Mouse (Mus musculus): ENCODE results near the gene B4galnt1. TPM values are rescaled to one million over a fixed set of nuclear protein-coding genes. Genes with fewer than 3 reads are reported as not detected.
"Not testable (repeated sequence)": the region's sequence is repeated elsewhere in the genome, so short reads cannot be mapped to it uniquely, and the experiment has no call there.

B4galnt1 gene
- polyA plus RNA-seq, 1 experiment: 83.6 TPM

DNA sequence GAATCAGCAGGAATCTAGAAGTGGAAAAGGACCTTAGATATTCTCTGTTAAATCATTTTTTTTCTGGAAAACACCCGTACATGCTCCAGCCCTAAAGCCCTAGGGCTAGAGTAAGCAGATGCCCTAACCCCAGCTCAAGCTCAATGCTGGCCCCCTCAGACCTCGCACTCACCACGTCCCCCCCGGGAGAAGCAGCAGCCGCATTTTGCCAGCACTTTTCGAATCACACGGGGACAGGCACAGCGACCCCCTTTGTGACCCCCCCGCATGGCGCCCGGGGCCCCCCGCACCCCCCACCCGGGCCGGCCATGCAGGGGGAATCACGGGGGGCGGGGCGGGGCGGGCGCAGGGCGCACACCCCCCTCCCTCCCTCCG, 23.0 kb downstream of the B4galnt1 start:
- TF ChIP-seq CTCF (IDR thresholded peaks at IDR 0.05; ENCODE audit: borderline replicate concordance, insufficient read depth, low read depth, low read length) (no peak), POLR2A (IDR thresholded peaks at IDR 0.05; ENCODE audit: borderline replicate concordance, insufficient read depth, low read length) (no peak)
- peak in 1 of 2 experiments; percentile 20 for DNase-seq
- H3K4me1 ChIP-seq (ENCODE audit: control insufficient read depth, insufficient read depth, low read length): no peaks in the 10 kb centered on the region
- no peaks in the 10 kb centered on the region for H3K27me3 ChIP-seq (ENCODE audit: control insufficient read depth, insufficient read depth, low read length)
- H3K27ac ChIP-seq (ENCODE audit: insufficient read depth, low read length): no peak overlapping the region
- peak overlapping the region; percentile 86 for H3K4me3 ChIP-seq (replicated peaks; ENCODE audit: insufficient read depth, low read depth, low read length)
- WGBS: 2% methylated on average over 21 of the region's 21 CpGs

GRCm38 (mm10) chr10:127188465-127189115, 23.6 kb downstream of the B4galnt1 start:
- WGBS: under 1% methylated on average over 46 of the region's 46 CpGs
- H3K27me3 ChIP-seq (ENCODE audit: control insufficient read depth, insufficient read depth, low read length): no peaks in the 10 kb centered on the region
- no peak overlapping the region for H3K27ac ChIP-seq (ENCODE audit: insufficient read depth, low read length)
- peak overlapping the region; percentile 86 for H3K4me3 ChIP-seq (replicated peaks; ENCODE audit: insufficient read depth, low read depth, low read length)
- no peaks in the 10 kb centered on the region for H3K4me1 ChIP-seq (ENCODE audit: control insufficient read depth, insufficient read depth, low read length)
- TF ChIP-seq POLR2A (IDR thresholded peaks at IDR 0.05; ENCODE audit: borderline replicate concordance, insufficient read depth, low read length): peak; percentile 49; the same call in 1 of the 2 replicates
- no peak for TF ChIP-seq CTCF (IDR thresholded peaks at IDR 0.05; ENCODE audit: borderline replicate concordance, insufficient read depth, low read depth, low read length)
- peak; percentile 74 to 77 for DNase-seq

DNA sequence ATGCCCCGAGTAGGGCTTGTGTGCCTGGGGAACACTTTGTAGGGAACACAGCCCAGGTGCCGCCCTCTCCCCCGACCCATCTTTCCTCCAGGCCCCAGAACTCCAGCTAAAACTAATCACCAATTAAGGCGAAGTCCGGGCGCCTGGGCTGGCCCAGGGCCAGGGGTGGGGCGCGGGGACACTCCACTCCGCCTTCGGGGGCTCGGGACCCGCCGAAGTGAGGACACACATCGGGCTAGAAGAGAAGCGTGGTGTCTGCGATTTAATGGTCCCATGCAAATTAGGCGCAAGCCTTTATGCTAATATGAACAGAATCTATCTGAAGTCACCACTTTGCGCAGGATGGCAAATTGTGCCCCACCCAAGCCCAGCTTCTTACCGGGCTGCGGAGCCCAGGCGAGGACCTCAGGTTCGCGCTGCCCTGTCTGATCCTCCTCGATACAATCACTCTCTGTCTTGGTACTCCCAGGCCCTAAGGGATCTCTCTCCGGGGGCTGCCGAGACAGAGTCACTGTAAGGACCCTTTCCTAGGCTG, 24.2 kb downstream of the B4galnt1 start:
- Histone ChIP-seq H3K4me3 (replicated peaks; ENCODE audit: insufficient read depth, low read depth, low read length) (peak overlapping the region; percentile 86), H3K27ac (ENCODE audit: insufficient read depth, low read length) (no peak overlapping the region), H3K27me3 (ENCODE audit: control insufficient read depth, insufficient read depth, low read length) (no peaks in the 10 kb centered on the region), H3K4me1 (ENCODE audit: control insufficient read depth, insufficient read depth, low read length) (no peaks in the 10 kb centered on the region)
- DNase-seq: peak in 1 of 2 experiments; percentile 57
- WGBS: 1% methylated on average over 26 of the region's 26 CpGs
- TF ChIP-seq POLR2A (IDR thresholded peaks at IDR 0.05; ENCODE audit: borderline replicate concordance, insufficient read depth, low read length): no peak
- TF ChIP-seq CTCF (IDR thresholded peaks at IDR 0.05; ENCODE audit: borderline replicate concordance, insufficient read depth, low read depth, low read length): no peak

DNA sequence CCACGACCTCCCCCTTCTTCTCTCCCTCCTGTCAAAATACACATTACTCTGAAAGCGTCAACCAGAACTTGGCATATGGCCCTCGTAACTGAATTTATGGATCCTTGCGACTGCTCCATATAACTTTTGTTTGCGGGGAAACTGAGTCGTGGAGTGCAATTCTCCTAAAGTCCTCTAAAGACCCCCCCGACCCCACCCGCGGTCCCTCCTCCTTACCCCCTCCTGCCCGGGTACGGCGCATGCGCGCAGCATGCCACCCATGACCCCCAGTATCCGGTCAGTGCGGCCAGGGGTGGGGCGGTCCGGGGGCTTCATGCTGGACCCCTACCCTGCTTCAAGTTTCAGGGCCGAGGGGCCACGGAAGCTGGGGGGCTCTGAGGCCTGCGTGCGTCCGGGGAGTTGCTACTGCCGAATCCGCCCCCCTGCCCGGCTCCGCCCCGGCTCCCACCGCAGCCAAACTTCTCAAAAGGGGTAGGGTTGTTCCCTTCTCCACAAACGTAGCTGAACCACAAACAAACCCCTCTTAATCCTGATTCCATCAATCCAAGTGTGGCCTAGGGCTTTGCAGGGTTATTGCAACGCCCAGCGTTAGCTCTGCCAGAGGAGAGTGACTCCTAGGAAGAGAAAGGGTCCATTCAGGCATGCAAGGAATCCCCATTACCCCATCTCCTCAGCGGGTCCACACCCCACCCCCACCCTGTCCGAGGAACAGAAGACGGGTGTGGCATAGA, 24.8 kb downstream of the B4galnt1 start, which contains the start of gene Arhgef25:
Gene Arhgef25 (minus strand): TSS at position 433 of the 731 bp plus-strand sequence.
- H3K4me3 ChIP-seq (replicated peaks; ENCODE audit: insufficient read depth, low read depth, low read length): peak within 1 kb of the TSS; percentile 86
- H3K27me3 ChIP-seq (ENCODE audit: control insufficient read depth, insufficient read depth, low read length): no peaks in the 10 kb centered on the region
- H3K4me1 ChIP-seq (ENCODE audit: control insufficient read depth, insufficient read depth, low read length): no peaks in the 10 kb centered on the region
- H3K27ac ChIP-seq (ENCODE audit: insufficient read depth, low read length): no peak within 1 kb of the TSS
- peak in 1 of 2 experiments; percentile 38 for DNase-seq
- WGBS: 15% methylated on average over 35 of the region's 35 CpGs
- TF ChIP-seq POLR2A (IDR thresholded peaks at IDR 0.05; ENCODE audit: borderline replicate concordance, insufficient read depth, low read length) (no peak), CTCF (IDR thresholded peaks at IDR 0.05; ENCODE audit: borderline replicate concordance, insufficient read depth, low read depth, low read length) (no peak)

- H3K27me3 ChIP-seq (ENCODE audit: control insufficient read depth, insufficient read depth, low read length): no peaks in the 10 kb centered on the region
- H3K27ac ChIP-seq (ENCODE audit: insufficient read depth, low read length): no peak overlapping the region
- peak in 1 of 2 experiments; percentile 14 for DNase-seq
Measured at GRCm38 (mm10) chr10:127190398-127191190, 25.6 kb downstream of the B4galnt1 start.

DNA sequence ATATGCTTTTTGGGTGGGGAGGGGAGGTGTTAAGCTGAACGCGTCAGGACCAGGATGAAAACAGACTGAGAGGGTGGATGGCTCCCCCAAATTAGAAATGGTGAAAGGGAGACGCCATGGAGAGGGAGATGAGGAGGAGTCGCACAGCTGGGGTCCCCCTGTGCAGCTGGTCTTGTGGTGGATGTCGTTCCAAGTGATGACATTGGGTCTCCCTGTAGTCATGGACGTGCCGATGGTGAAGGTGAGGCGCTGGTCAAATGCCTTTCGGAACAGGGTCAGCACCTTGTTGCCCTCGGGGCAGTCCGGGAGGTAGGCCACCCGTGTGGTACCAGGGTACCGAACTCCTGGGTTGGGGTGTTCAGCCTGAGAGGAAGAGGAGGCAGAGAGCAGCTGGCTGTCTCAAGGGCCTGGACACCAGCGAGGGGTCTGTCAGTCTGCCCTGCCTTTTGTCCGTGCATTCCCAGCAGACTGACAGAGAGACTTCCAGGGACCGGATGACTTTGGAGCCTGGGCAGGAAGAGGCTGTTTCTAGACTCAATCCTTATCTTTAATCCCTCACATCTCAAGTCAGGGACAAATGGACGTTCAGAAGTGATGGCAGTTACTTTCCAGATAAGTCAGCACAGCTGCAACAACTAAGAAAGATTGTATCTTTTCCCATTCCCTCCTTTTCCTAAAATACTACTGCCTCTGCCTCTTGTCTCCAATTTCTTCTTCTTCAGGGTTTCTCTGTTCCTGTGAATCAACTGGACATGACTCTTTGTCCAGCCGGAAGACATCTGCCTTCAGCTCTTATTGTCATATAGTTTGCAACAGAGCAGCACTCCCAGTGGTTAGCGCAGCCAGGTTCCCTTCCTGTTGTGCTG, 26.4 kb downstream of the B4galnt1 start:
- H3K27me3 ChIP-seq (ENCODE audit: control insufficient read depth, insufficient read depth, low read length): no peaks in the 10 kb centered on the region
- DNase-seq: peak in 1 of 2 experiments; percentile 7
- no peak overlapping the region for H3K27ac ChIP-seq (ENCODE audit: insufficient read depth, low read length)
- 71% methylated on average over 19 of the region's 19 CpGs for WGBS
- TF ChIP-seq POLR2A (IDR thresholded peaks at IDR 0.05; ENCODE audit: borderline replicate concordance, insufficient read depth, low read length) (no peak), CTCF (IDR thresholded peaks at IDR 0.05; ENCODE audit: borderline replicate concordance, insufficient read depth, low read depth, low read length) (no peak)
- H3K4me1 ChIP-seq (ENCODE audit: control insufficient read depth, insufficient read depth, low read length): peaks cover 3% of the 10 kb centered on the region
- no peak overlapping the region for H3K4me3 ChIP-seq (replicated peaks; ENCODE audit: insufficient read depth, low read depth, low read length)

More at GRCm38 (mm10) chr10:127190398-127191190, 25.6 kb downstream of the B4galnt1 start:
- 54% methylated on average over 14 of the region's 14 CpGs for WGBS
- H3K4me3 ChIP-seq (replicated peaks; ENCODE audit: insufficient read depth, low read depth, low read length): no peak overlapping the region
- no peaks in the 10 kb centered on the region for H3K4me1 ChIP-seq (ENCODE audit: control insufficient read depth, insufficient read depth, low read length)
- TF ChIP-seq CTCF (IDR thresholded peaks at IDR 0.05; ENCODE audit: borderline replicate concordance, insufficient read depth, low read depth, low read length): no peak
- no peak for TF ChIP-seq POLR2A (IDR thresholded peaks at IDR 0.05; ENCODE audit: borderline replicate concordance, insufficient read depth, low read length)

GRCm38 (mm10) chr10:127192057-127192328, 27.0 kb downstream of the B4galnt1 start:
- H3K4me3 ChIP-seq (replicated peaks; ENCODE audit: insufficient read depth, low read depth, low read length); H3K27ac ChIP-seq (ENCODE audit: insufficient read depth, low read length); DNase-seq; H3K27me3 ChIP-seq (ENCODE audit: control insufficient read depth, insufficient read depth, low read length); H3K4me1 ChIP-seq (ENCODE audit: control insufficient read depth, insufficient read depth, low read length): not testable (repeated sequence)
- WGBS: 82% methylated on average over 1 of the region's 1 CpGs
